Comparison of ENCODE assay signal across 19 mouse cellular contexts in genomic region chr9:95079951-95080350, GRCm38 (mm10).
"Had no signal": no experiment of that assay in that cellular context is flagged by ENCODE, and none has a peak within 500 bp of the region (broad histone marks: within the 10 kb centered on the region; RNA-seq: fewer than 3 reads in every experiment).

No protein-coding gene starts in this region.

- H3K4me3 ChIP-seq: lung, embryonic 15.5 days; megakaryocyte, embryonic 14.5 days; midbrain, embryonic 13.5 days; midbrain, embryonic 15.5 days; neural tube, embryonic 12.5 days had no signal

- H3K36me3 ChIP-seq: lung, embryonic 15.5 days; midbrain, embryonic 13.5 days; midbrain, embryonic 15.5 days; neural tube, embryonic 12.5 days had no signal

- H3K27me3 ChIP-seq: lung, embryonic 15.5 days had no signal

- DNase-seq: lung, adult 2 months; lung, postnatal 14 days; lung, postnatal 36 days; retina, postnatal 1 day; right cerebral cortex, adult 18-20 months; right cerebral cortex, postnatal 25 days; right cerebral cortex, postnatal 4 days; spleen, adult 18-20 months; thymus, adult 18-20 months; thymus, postnatal 14 days; thymus, postnatal 36 days had no signal

- ATAC-seq: lung, postnatal 0 days; midbrain, embryonic 13.5 days; midbrain, embryonic 15.5 days had no signal

- H3K9ac ChIP-seq: lung, embryonic 15.5 days; midbrain, embryonic 13.5 days; midbrain, embryonic 15.5 days; neural tube, embryonic 12.5 days had no signal

- H3K27ac ChIP-seq: lung, embryonic 15.5 days; macrophage; midbrain, embryonic 13.5 days; midbrain, embryonic 15.5 days; neural tube, embryonic 12.5 days had no signal

- H3K4me2 ChIP-seq: lung, embryonic 15.5 days; midbrain, embryonic 11.5 days; midbrain, embryonic 13.5 days; midbrain, embryonic 15.5 days; neural tube, embryonic 12.5 days had no signal

- H3K4me1 ChIP-seq: lung, embryonic 15.5 days; neural tube, embryonic 12.5 days had no signal

- H3K9me3 ChIP-seq: lung, embryonic 15.5 days; megakaryocyte, embryonic 14.5 days; midbrain, embryonic 13.5 days; midbrain, embryonic 15.5 days; neural tube, embryonic 12.5 days had no signal
